Mouse (Mus musculus) retina, postnatal 7 days (tissue): ENCODE results near the gene Tmem192.

Experiments
- DNase-seq: peaks from one replicate; pipeline ENCODE4 v3.0.0-alpha.2; 2012; ENCODE audit warnings: low read depth, low spot score

The Tmem192 gene

DNA sequence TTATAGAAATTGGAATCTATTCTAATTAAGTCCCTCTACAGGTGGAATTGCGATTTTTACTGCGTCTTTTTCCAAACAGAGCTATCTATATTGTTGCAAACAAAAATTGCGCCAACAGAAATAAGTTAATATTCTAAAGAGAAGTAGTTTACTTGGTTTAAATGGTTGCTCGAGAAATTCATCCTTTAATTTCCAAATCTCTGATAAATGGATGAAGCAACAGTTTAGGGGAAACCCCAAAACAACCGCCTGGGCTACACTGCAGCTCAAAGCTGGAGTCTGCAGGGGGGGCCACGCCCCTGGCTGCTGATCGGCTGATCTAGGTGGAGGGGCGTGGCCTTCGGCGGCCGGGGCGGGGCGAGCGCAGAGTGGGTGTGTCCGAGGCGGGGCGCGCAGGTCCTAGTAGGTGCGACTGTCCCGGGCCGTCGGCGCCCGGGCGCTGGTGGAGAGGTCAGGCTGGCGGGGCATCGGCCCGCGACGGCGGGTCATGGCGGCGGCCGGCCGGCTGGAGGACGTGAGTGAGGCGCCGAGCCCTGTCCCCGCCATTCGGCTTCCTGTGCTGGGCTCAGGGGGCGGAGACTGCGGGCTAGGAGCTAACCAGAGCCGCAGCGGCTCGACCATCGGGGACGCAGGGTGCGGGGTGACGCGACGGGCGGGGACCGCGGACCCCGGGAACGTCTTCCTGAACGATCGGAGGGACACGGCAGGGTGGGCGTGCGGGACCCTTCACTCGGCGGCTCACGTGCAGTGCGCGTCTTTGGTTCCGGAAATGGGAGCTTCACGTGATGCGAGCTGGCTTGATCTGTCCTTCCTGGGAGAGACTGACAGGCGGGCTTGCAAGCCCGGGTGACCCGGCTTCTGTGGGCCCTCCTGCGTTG lies at the start of gene Tmem192:
Gene Tmem192, plus strand, starts transcription at position 366 of the 878 bp plus-strand sequence.
- peak; percentile 74 for DNase-seq

DNA sequence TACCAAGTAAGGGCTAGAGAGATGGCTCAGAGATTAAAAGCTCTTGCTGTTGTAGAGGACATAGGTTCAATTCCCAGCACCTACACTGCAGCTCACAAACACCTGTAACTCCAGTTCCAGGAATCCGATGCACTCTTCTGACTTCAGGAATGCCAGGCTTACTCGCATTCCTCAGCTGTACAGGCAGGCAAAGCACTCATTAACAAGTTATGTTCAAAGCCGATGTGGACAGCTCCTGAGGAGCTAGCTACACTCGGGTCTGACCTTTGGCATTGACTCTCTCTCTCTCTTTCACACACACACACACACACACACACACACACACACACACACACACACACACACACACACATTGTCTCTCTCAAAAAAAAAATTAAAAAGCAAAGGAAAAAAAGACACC lies 48.3 kb upstream of the Tmem192 start:
- DNase-seq = no peak

DNA sequence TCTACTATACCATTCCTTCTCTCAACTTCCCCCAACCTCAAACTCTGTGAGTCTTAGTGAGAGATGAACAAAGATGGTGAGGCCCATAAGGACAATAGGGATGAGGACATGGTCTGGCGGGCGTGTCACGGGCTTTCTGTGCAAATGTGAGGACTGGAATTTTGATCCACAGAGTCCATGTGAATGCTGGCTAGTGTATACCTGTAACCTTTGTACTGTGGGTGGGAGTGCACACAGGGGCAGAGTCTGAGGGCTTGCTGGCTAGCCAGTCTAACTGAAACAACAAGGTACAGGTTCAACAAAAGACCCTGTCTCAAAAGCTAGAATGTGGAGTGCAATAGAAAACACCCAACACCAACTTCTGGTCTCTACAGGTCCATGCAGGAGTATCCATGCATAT lies 46.3 kb upstream of the Tmem192 start:
- DNase-seq = no peak

DNA sequence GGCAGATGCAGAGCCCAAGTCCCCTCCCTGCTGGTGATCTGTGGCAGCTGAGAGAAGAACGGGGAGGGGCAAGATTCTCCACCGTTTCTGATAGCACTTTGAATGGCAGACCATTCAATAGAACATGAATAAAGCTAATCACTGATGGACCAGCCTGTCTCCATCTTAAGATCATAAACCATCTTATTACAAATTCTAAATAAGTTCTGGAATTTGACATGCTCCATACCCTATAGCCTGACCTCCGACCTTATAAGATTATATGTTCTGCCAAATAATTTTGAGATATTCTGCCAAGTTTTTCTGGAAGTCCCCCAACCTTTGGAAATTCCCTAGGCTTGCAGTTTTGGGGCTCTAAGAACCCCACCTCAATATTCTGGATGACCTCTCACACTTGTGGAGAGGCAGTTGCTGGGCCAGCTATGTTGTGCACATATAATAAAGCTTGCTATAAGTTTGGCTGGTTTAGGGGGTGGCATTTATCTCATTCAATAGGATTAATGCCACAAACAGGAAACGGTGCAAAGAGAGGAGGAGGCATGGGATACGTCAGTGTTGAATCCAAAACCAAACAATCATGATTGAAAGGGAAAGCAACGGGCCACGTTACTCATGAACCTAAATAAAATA lies 45.3 kb upstream of the Tmem192 start:
- no peak for DNase-seq

DNA sequence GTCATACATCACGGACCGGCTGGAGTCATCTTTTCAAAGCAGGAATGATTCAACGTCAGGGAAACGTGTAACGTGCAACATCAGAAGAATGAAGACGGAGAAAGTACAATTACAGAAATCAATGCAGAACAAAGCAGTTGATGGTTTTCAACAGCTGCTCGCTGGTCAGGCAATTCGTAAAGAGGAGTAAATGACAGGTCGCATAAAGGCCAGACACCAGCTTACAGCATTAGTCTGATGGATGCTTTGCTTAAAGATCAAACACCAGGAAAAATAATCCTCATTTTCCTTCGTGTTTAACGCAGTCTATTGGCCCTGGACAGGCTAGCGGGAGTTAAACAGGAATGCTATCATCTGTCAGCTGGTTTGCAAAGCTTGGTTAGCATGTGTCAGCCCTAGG lies 44.8 kb upstream of the Tmem192 start:
- no peak for DNase-seq

DNA sequence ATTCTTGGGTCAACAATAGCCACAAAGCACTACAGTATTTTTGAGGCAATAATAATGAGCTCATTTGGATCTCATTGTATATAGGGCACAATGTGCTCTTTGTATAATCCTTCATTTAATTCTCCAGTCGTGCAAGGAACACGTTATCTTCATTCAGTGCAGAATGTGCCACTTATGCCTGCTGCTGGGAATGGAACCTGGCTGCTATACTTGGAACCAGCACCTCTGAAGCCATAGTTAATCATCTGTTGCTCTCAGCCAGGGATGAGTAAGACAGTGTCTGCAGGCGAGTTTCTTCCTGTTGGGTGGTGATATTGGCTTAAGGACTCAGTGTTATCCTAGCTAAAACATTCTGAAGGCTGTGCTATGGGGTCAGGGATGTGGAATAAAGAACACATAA lies 43.2 kb upstream of the Tmem192 start:
- no peak for DNase-seq

DNA sequence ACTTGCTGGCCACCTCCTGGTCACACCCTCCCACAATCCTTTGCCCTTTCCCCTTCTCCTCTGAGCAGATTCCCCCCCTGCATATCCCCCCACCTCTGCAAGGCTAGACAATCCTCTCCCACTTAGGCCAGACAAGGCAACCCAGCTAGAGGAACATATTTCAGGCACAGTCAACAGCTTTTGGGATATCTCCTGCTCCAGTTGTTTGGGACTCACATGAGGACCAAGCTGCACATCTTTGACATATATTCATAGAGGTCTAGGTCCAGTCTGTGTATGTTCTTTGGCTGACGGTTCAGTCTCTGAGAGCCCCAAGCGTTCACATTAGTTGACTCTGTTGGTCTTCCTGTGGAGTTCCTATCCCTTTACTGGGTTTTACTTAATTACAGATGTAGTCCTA lies 37.0 kb upstream of the Tmem192 start:
- DNase-seq = no peak

DNA sequence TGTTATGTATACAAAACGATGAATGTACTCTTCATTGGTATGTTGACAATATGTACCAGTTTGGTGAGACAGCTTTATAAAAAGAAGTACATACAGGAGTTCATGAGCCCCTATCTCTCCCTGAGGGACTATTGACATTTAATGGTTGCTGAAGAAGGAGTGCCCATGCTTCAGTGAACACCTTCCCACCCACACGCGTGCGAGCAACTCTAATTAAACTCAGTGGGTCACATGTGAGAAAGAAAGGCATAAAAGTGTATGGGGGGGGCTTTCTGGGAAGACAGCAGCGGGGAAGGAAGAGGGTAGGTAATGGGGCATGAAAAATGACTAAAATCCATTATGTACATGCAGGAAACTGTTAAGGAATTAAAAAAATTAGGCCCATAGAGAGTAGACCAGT lies 30.2 kb upstream of the Tmem192 start:
- DNase-seq = no peak

DNA sequence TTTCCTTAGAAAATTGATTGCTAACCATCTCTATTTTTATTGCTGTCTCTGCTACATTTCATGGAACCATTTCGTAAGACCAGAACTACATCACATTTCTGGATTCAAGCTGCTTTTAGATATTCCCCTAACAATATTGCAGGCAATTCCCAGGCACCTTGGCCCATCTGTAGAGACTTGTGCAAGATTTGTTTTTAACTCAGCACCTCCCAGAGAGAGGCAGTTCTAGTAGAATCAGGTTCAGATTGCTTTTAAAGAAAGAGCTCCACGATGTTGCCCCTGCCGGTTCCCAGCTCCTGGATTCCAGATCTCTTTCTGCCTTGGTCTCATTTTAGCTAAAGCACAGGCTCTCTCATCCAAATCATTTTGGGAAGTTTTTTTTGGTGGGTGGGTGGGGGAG lies 23.7 kb upstream of the Tmem192 start:
- no peak for DNase-seq

DNA sequence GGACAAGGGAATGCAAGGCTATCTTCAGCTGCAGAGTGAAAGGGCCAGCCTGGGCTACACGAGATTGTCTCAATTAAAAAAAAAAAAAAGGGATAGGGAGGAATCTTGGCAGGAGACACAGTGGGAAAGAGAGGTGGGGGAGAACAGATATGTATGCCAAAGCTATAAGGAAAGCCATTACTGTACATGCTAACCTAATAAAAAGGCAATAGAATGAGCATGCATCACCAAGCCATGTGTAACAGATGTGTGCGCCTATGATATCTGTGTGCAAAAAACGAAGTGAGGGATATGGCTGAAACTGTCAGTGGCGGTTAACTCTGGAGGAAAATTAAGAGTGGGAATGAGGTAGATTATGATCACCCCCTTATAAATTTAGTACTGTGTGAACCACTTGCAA lies 21.2 kb upstream of the Tmem192 start:
- DNase-seq = no peak

DNA sequence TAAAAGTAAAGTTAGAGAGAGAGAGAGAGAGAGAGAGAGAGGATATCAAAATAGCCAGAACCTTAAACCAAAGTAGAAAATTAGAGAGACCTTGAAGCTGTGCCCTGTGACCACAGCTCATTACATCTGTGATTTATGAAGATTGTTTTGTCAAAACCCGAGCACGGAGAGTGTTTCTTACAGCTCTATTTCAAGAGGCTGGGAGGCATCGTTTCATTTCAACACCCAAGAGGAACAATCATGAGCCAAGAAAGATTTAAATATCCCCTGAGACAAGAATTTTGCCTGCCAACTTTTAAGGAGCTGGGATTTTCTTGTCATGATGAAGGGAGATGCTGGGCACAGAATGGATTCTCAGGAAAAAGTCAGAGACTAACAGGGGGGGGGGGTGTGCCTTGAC lies 20.6 kb upstream of the Tmem192 start:
- DNase-seq = no peak

DNA sequence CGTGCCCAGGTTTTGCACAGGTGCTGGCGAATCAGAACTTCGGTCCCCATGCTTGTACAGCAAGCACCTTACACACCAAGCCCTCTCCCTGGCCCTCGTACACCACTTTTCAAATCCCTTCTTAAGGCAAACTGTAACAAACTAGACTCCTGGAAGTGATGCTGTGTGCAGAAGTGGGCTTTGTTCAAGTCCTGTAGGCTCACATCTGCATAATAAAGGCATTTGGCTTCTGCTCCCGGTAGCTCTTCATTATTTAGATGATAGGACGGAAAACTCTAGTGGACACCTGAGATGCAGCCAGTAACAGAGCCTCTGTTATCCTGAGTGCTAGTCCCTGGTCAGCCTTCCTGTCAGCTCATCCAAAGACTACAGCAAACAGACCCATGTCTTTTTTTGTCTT lies 18.0 kb upstream of the Tmem192 start:
- no peak for DNase-seq

DNA sequence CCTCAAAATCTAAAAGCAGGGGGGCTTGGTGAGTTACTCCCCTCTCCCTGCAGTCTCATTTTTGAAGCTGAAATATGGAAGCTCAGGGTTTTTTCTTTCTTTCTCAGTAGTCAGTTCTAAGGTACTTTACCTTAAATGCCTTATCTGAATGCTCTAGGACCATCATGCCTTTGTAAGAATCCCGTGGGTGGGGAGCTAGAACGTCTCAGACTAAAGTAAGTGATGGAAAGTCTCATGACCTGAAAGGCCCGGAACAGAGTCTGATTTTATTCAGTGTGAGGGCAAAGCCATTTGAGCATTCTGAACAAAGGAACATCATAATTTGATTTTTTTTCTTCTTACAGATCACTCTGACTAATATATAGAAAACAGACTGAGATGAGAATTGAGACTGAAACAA lies 12.0 kb upstream of the Tmem192 start:
- DNase-seq = no peak

DNA sequence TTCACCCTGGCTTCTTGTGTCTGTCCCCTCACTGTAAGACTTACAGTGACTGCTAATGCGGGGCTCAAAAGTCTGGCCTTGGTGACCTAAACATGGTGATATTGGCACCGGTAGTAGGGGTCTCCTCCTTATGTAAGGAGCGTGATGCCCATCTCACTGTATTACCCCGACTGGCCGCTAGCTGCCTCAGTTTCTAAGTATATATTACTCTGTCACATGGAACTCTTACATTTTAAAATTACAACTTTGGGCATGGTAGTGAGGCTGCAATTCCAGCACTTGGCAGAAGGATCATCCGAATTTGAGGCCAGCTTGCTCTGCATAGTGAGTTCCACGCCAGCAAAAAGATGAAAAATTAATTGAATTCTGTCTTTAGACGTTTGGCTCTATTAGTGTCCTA lies 6.0 kb upstream of the Tmem192 start:
- no peak for DNase-seq

DNA sequence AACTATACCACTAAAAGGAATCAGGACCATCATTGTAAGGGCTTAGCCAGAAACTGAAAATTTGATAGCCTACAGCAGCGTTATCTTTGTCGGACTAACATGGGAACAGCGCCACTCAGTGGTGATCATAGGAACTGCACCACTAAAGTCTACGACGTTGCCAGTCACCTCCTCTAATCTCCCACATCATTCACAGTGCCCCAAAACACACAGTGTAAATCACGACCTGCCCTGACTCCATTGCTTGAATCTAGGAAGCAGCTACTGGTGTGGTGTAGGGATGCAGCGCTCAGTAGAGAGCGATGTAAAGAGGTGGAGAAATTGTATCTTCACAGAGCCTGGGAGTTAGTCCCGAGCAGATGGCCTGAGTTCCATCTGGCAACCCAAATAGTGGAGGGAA lies 5.5 kb upstream of the Tmem192 start:
- DNase-seq = peak; percentile 68

DNA sequence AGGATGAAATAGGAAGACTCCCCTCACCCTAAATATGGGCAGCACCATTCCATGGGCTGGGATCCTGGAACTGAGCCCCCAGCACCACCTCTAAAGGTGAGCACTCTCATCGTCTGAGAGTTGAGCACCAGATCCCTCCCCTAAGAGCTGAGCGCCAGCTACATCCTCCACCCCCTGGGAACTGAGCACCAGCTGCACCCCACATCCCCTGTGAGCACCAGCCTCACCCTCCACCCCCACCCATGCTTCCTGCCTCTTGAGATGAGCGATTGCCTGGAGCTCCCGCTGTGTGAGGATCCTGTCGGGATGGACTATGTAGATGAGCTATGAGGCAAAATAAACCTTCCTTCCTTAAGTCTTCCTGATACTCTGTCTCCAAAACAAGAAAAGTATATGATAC lies 4.0 kb upstream of the Tmem192 start:
- DNase-seq = no peak

DNA sequence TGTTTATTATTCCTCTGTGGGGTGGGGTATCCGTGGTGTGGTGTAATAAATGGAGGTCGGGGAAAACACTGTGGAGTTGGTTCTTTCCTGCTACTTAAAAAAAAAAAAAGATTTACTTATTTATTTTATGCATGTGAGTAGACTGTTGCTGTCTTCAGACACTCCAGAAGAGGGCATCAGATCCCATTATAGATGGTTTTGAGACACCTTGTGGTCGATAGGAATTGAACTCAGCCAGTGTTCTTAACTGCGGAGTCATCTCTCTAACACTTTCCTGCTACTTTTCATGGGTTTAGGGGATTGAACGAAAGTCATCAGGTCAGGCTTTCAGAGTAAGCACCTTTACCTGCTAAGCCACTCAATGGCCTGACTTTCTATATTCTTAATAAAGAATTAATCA lies 2.2 kb upstream of the Tmem192 start:
- DNase-seq = no peak

DNA sequence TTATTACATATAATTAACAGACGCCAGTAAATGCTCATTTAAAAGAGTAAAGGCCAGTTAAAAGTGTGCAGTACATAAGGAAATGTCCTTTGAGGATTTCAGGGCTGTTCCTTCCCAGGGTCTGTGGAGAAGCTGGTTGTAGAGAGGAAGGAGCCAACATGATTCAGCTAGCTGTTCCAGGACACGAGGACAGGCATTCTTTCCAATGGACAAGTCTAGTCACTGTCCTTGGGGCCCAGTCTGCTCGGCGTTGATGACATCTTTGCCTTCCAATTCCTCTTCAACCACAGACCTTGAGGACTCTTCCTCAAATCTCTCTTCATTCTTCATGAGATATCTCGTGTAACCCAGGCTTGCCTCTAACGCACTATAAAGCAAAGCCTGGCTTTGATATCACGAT lies 1.4 kb upstream of the Tmem192 start:
- DNase-seq = no peak

DNA sequence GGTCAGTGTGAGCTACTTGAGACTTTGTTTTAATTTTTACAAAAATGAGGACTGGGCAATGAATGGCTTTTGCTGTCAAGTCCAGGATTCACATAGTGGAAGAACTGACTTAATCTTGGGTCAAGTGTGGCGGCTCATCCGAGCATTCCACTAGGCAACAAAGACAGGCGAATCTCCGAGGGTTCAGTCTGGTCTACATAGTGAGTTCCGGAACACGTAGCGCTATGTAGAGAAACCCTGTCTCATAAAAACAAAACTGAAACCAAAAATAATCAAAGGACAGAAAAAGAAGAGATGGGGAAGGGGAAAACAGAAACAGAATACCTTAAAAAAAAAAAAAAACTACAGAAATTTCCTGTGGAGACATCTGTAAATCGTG lies 555 bp upstream of the Tmem192 start:
- no peak for DNase-seq

DNA sequence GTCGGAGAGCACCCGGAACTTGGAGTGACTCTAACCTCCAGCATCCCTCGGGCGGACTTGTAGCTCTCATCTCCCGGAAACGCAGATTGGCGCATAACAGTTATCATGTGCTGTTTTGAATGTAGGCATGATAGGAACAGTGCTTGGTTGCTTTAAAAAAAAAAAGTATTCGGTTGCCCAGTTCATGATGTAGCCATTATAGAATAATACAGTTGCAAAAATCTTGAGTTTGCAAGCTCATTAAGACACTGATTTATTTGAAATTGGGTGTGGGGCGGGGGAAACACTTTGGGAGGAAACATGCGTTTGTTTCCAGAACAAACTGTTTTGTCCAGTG lies 681 bp downstream of the Tmem192 start:
- DNase-seq = no peak

DNA sequence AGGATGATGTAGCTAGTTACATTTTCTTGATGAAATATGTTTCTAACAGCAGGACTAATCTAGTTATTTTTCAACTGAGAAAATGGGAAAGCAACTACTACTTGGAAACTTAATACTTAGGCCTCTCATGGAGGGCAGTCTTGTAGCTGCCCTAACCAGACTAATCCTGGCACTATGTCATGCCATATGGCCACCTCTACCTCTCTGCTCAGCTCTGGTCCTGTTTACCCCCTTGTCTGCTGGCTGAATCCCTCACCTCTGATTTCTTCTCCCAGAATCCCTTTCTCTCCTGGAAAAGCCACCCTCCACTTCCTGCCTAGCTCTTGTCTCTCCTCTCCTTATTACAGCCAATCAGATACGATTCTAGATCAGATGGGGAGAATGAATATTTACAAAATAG lies 1.4 kb downstream of the Tmem192 start:
- DNase-seq = no peak

DNA sequence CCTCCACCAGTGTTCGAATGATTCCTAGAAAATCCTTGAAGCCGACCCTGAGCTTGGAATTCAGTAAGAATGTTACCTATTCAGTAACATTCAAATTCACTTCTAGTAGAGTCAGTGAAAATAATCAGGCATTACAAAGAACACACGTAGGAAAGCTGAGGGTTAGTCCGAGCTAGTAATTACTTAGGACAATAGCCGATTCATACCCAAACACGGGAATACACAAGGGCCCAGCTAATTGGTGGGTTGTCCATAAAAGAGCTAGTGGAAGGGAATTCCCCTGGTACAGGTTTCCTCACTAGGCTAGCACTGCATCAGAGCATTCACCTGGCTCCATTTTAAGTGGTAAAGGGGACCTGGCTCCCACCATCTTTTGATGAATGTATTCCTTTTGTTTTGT lies 5.1 kb downstream of the Tmem192 start:
- no peak for DNase-seq

DNA sequence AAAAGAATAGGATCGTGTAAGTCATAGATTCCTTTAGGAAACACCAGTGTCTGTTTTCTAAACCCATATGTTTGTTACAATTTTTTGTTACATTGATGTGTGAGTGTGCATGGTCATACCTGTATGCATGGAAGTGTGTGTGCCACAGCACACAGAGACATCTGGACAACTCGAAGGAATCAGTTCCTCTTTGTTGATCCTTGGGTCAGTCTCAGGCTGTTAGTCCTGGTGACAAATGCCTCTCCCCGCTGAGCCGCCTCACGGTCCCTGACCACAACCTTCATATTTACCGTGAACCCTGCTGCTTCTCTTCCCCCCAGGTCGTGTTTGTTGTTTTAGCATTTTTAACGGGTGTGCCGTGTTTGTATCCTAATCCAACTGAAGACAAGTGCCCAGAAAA lies 12.0 kb downstream of the Tmem192 start:
- no peak for DNase-seq

DNA sequence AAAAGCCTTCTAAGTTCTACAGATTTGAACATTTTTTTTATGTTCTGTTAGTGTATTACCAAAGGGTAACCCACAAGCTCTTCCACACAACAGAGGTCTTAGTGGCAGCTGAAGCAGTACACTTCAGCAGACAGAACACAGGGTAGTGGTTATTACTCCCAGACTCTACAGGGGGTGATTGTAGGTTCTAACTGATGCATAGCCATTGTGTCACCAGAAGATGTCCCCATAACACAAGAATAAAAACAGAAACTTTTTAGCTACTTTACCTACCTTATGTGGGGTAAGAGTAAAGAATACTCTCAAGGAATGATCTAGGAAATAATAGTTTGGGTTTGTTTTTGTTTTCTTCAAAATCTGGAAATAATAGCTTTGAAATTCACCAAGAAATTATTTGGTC lies 15.9 kb downstream of the Tmem192 start:
- no peak for DNase-seq
